Mouse (Mus musculus): Measurements from ENCODE around the gene Spocd1. TPM values are rescaled to one million over a fixed set of nuclear protein-coding genes. Genes with fewer than 3 reads are reported as not detected.
A peak's percentile ranks its signal among the peaks of the same experiment; 100 is the strongest.

The Spocd1 gene
- polyA plus RNA-seq, 1 experiment from 2014 or later = 0.16 TPM

GRCm38 (mm10) chr4:129920542-129921313, 8.3 kb upstream of the Spocd1 start:
- Histone ChIP-seq H3K36me3 (no peaks in the 10 kb centered on the region), H3K4me3 (no peak overlapping the region), H3K4me2 (no peak overlapping the region), H3K9ac (no peak overlapping the region), H3K27me3 (no peaks in the 10 kb centered on the region), H3K4me1 (replicated peaks) (0 out of 2 replicates have a peak, but pooled peaks cover 9% of the 10 kb centered on the region), H3K9me3 (no peaks in the 10 kb centered on the region), H3K27ac (replicated peaks) (no peak overlapping the region)
- no peak for ATAC-seq (ENCODE audit: low FRiP score, low read depth)
- WGBS = 82% methylated on average over 15 of the region's 15 CpGs

GRCm38 (mm10) chr4:129921314-129921587, 7.8 kb upstream of the Spocd1 start:
- 66% methylated on average over 3 of the region's 3 CpGs for WGBS
- Histone ChIP-seq H3K27ac (replicated peaks) (no peak overlapping the region), H3K27me3 (no peaks in the 10 kb centered on the region)

GRCm38 (mm10) chr4:129924143-129924542, 4.9 kb upstream of the Spocd1 start:
- H3K27ac ChIP-seq (replicated peaks) = no peak overlapping the region
- H3K4me2 ChIP-seq = no peak overlapping the region
- H3K9ac ChIP-seq = no peak overlapping the region
- H3K4me3 ChIP-seq = no peak overlapping the region
- H3K9me3 ChIP-seq = no peaks in the 10 kb centered on the region
- H3K36me3 ChIP-seq = no peaks in the 10 kb centered on the region
- no peak for ATAC-seq (ENCODE audit: low FRiP score, low read depth)
- H3K4me1 ChIP-seq (replicated peaks) = peaks cover 9% of the 10 kb centered on the region
- no peaks in the 10 kb centered on the region for H3K27me3 ChIP-seq
- WGBS = 89% methylated on average over 8 of the region's 8 CpGs

More at GRCm38 (mm10) chr4:129921314-129921587, 7.8 kb upstream of the Spocd1 start:
- H3K9ac ChIP-seq = no peak overlapping the region
- no peaks in the 10 kb centered on the region for H3K9me3 ChIP-seq
- no peak for ATAC-seq (ENCODE audit: low FRiP score, low read depth)
- H3K4me1 ChIP-seq (replicated peaks) = 0 out of 2 replicates have a peak, but pooled peaks cover 9% of the 10 kb centered on the region
- H3K4me3 ChIP-seq = no peak overlapping the region
- no peak overlapping the region for H3K4me2 ChIP-seq
- no peaks in the 10 kb centered on the region for H3K36me3 ChIP-seq

GRCm38 (mm10) chr4:129924694-129925093, 4.4 kb upstream of the Spocd1 start:
- 76% methylated on average over 6 of the region's 6 CpGs for WGBS
- 0 out of 2 replicates have a peak, but pooled peaks cover 2% of the 10 kb centered on the region for H3K27me3 ChIP-seq

GRCm38 (mm10) chr4:129926544-129926943, 2.5 kb upstream of the Spocd1 start:
- Histone ChIP-seq H3K4me1 (replicated peaks) (peaks cover 4% of the 10 kb centered on the region), H3K9me3 (no peaks in the 10 kb centered on the region), H3K9ac (no peak overlapping the region), H3K4me2 (no peak overlapping the region), H3K27ac (replicated peaks) (no peak overlapping the region), H3K4me3 (no peak overlapping the region), H3K27me3 (0 out of 2 replicates have a peak, but pooled peaks cover 4% of the 10 kb centered on the region), H3K36me3 (no peaks in the 10 kb centered on the region)
- 57% methylated on average over 8 of the region's 8 CpGs for WGBS
- ATAC-seq (ENCODE audit: low FRiP score, low read depth) = no peak

More at GRCm38 (mm10) chr4:129924694-129925093, 4.4 kb upstream of the Spocd1 start:
- Histone ChIP-seq H3K36me3 (no peaks in the 10 kb centered on the region), H3K9me3 (no peaks in the 10 kb centered on the region), H3K9ac (no peak overlapping the region), H3K4me1 (replicated peaks) (peaks cover 9% of the 10 kb centered on the region), H3K4me3 (no peak overlapping the region), H3K4me2 (no peak overlapping the region), H3K27ac (replicated peaks) (no peak overlapping the region)
- ATAC-seq (ENCODE audit: low FRiP score, low read depth) = no peak

GRCm38 (mm10) chr4:129927091-129927490, 2.0 kb upstream of the Spocd1 start:
- H3K4me2 ChIP-seq = no peak overlapping the region
- no peak for ATAC-seq (ENCODE audit: low FRiP score, low read depth)
- 0 out of 2 replicates have a peak, but pooled peaks cover 4% of the 10 kb centered on the region for H3K27me3 ChIP-seq
- H3K9ac ChIP-seq = no peak overlapping the region
- H3K4me3 ChIP-seq = no peak overlapping the region
- H3K36me3 ChIP-seq = no peaks in the 10 kb centered on the region
- no peak overlapping the region for H3K27ac ChIP-seq (replicated peaks)
- peaks cover 4% of the 10 kb centered on the region for H3K4me1 ChIP-seq (replicated peaks)
- H3K9me3 ChIP-seq = no peaks in the 10 kb centered on the region
- 90% methylated on average over 3 of the region's 3 CpGs for WGBS

- Histone ChIP-seq H3K36me3 (no peaks in the 10 kb centered on the region), H3K9me3 (no peaks in the 10 kb centered on the region), H3K4me2 (peak overlapping the region; percentile 46), H3K27me3 (0 out of 2 replicates have a peak, but pooled peaks cover 4% of the 10 kb centered on the region), H3K4me3 (no peak overlapping the region), H3K4me1 (replicated peaks) (peaks cover 4% of the 10 kb centered on the region), H3K9ac (no peak overlapping the region), H3K27ac (replicated peaks) (no peak overlapping the region)
- 0 out of 2 replicates have a peak, but pooled peaks have one; percentile 34 for ATAC-seq (ENCODE audit: low FRiP score, low read depth)
- 7% methylated on average over 18 of the region's 19 CpGs for WGBS
Measured at GRCm38 (mm10) chr4:129928124-129928751, 811 bp upstream of the Spocd1 start.

GRCm38 (mm10) chr4:129933696-129934095, 4.6 kb downstream of the Spocd1 start:
- Histone ChIP-seq H3K4me1 (replicated peaks) (peaks cover 15% of the 10 kb centered on the region), H3K9ac (no peak overlapping the region), H3K4me2 (peak overlapping the region; percentile 5; the same call in 1 of the 2 replicates), H3K9me3 (no peaks in the 10 kb centered on the region), H3K27me3 (0 out of 2 replicates have a peak, but pooled peaks cover 4% of the 10 kb centered on the region), H3K27ac (replicated peaks) (no peak overlapping the region), H3K36me3 (no peaks in the 10 kb centered on the region), H3K4me3 (no peak overlapping the region)
- WGBS = 63% methylated on average over 14 of the region's 14 CpGs
- ATAC-seq (ENCODE audit: low FRiP score, low read depth) = no peak

GRCm38 (mm10) chr4:129934177-129934855, 5.3 kb downstream of the Spocd1 start:
- H3K4me1 ChIP-seq (replicated peaks) = peaks cover 15% of the 10 kb centered on the region
- H3K9me3 ChIP-seq = no peaks in the 10 kb centered on the region
- no peaks in the 10 kb centered on the region for H3K36me3 ChIP-seq
- 0 out of 2 replicates have a peak, but pooled peaks cover 4% of the 10 kb centered on the region for H3K27me3 ChIP-seq
- peak; percentile 81 for ATAC-seq (ENCODE audit: low FRiP score, low read depth)
- no peak overlapping the region for H3K9ac ChIP-seq
- H3K4me2 ChIP-seq = peak overlapping the region; percentile 5; the same call in 1 of the 2 replicates
- no peak overlapping the region for H3K4me3 ChIP-seq
- 49% methylated on average over 16 of the region's 16 CpGs for WGBS
- H3K27ac ChIP-seq (replicated peaks) = no peak overlapping the region

GRCm38 (mm10) chr4:129951359-129951821, 22.3 kb downstream of the Spocd1 start:
- Histone ChIP-seq H3K36me3 (no peaks in the 10 kb centered on the region), H3K4me1 (replicated peaks) (no peaks in the 10 kb centered on the region), H3K9ac (no peak overlapping the region), H3K4me2 (no peak overlapping the region), H3K4me3 (no peak overlapping the region), H3K27ac (replicated peaks) (no peak overlapping the region), H3K27me3 (no peaks in the 10 kb centered on the region), H3K9me3 (no peaks in the 10 kb centered on the region)
- ATAC-seq (ENCODE audit: low FRiP score, low read depth) = no peak
- 83% methylated on average over 6 of the region's 6 CpGs for WGBS

GRCm38 (mm10) chr4:129952241-129952810, 23.3 kb downstream of the Spocd1 start:
- ATAC-seq (ENCODE audit: low FRiP score, low read depth) = no peak
- H3K9ac ChIP-seq = no peak overlapping the region
- H3K36me3 ChIP-seq = no peaks in the 10 kb centered on the region
- H3K27ac ChIP-seq (replicated peaks) = no peak overlapping the region
- H3K4me2 ChIP-seq = no peak overlapping the region
- WGBS = 52% methylated on average over 5 of the region's 5 CpGs
- H3K9me3 ChIP-seq = no peaks in the 10 kb centered on the region
- H3K4me3 ChIP-seq = no peak overlapping the region
- no peaks in the 10 kb centered on the region for H3K4me1 ChIP-seq (replicated peaks)
- H3K27me3 ChIP-seq = no peaks in the 10 kb centered on the region

Data from hindbrain, embryonic 15.5 days (tissue).